Mouse (Mus musculus): ENCODE data around the gene Fam120a. TPM values are rescaled to one million over a fixed set of nuclear protein-coding genes. Genes with fewer than 3 reads are reported as not detected.
A peak's percentile ranks its signal among the peaks of the same experiment; 100 is the strongest.

The Fam120a gene
- polyA plus RNA-seq, 1 experiment: 76.9 TPM

GRCm38 (mm10) chr13:48992914-48993313, 25.1 kb upstream of the Fam120a start:
- Histone ChIP-seq H3K27me3 (ENCODE audit: control insufficient read depth, insufficient read depth, insufficient read length) (no peaks in the 10 kb centered on the region), H3K36me3 (ENCODE audit: control insufficient read depth, insufficient read depth) (no peaks in the 10 kb centered on the region), H3K79me2 (ENCODE audit: control insufficient read depth, insufficient read depth) (no peaks in the 10 kb centered on the region), H3K4me2 (ENCODE audit: low read depth) (no peak overlapping the region), H3K4me3 (no peak overlapping the region), H3ac (ENCODE audit: control insufficient read depth, insufficient read length) (no peak overlapping the region)
- TF ChIP-seq TCF3 (IDR thresholded peaks at IDR 0.05; ENCODE audit: insufficient read length, low read depth): no peak
- no peak for TF ChIP-seq E2F4 (IDR thresholded peaks at IDR 0.05; ENCODE audit: insufficient read depth)
- TF ChIP-seq MYOD1 (IDR thresholded peaks at IDR 0.05; ENCODE audit: control insufficient read depth in 1 of 3, insufficient read length in 2 of 3, low read depth in 2 of 3): no peak
- no peak for TF ChIP-seq POLR2A (IDR thresholded peaks at IDR 0.05; ENCODE audit: insufficient read length, low read depth)
- TF ChIP-seq REST (IDR thresholded peaks at IDR 0.05; ENCODE audit: insufficient read depth, insufficient read length): no peak
- TF ChIP-seq SRF (IDR thresholded peaks at IDR 0.05; ENCODE audit: control insufficient read depth, insufficient read length, low read depth): no peak
- TF ChIP-seq MYOG (IDR thresholded peaks at IDR 0.05; ENCODE audit: control insufficient read depth in 1 of 3, insufficient read depth in 1 of 3, insufficient read length in 2 of 3, low read depth in 2 of 3): no peak
- TF ChIP-seq CEBPB (IDR thresholded peaks at IDR 0.05; ENCODE audit: insufficient read depth, poor library complexity, severe bottlenecking): no peak
- no peak for TF ChIP-seq TCF12 (IDR thresholded peaks at IDR 0.05; ENCODE audit: insufficient read depth, poor library complexity, severe bottlenecking)
- TF ChIP-seq POLR2AphosphoS2 (IDR thresholded peaks at IDR 0.05; ENCODE audit: insufficient read length, low read depth): no peak
- no peak for TF ChIP-seq MAX (IDR thresholded peaks at IDR 0.05; ENCODE audit: low read depth)
- TF ChIP-seq USF1 (IDR thresholded peaks at IDR 0.05; ENCODE audit: low read depth): no peak

- Histone ChIP-seq H3K79me2 (ENCODE audit: control insufficient read depth, insufficient read depth) (no peaks in the 10 kb centered on the region), H3K27me3 (ENCODE audit: control insufficient read depth, insufficient read depth, insufficient read length) (no peaks in the 10 kb centered on the region), H3K36me3 (ENCODE audit: control insufficient read depth, insufficient read depth) (no peaks in the 10 kb centered on the region), H3K4me3 (no peak overlapping the region), H3K4me2 (ENCODE audit: low read depth) (no peak overlapping the region), H3ac (ENCODE audit: control insufficient read depth, insufficient read length) (no peak overlapping the region)
- TF ChIP-seq E2F4 (IDR thresholded peaks at IDR 0.05; ENCODE audit: insufficient read depth): no peak
- no peak for TF ChIP-seq TCF3 (IDR thresholded peaks at IDR 0.05; ENCODE audit: insufficient read length, low read depth)
- TF ChIP-seq MAX (IDR thresholded peaks at IDR 0.05; ENCODE audit: low read depth): no peak
- TF ChIP-seq MYOD1 (IDR thresholded peaks at IDR 0.05; ENCODE audit: control insufficient read depth in 1 of 3, insufficient read length in 2 of 3, low read depth in 2 of 3): no peak
- no peak for TF ChIP-seq REST (IDR thresholded peaks at IDR 0.05; ENCODE audit: insufficient read depth, insufficient read length)
Observed at GRCm38 (mm10) chr13:48990138-48990537, 22.3 kb upstream of the Fam120a start.

DNA sequence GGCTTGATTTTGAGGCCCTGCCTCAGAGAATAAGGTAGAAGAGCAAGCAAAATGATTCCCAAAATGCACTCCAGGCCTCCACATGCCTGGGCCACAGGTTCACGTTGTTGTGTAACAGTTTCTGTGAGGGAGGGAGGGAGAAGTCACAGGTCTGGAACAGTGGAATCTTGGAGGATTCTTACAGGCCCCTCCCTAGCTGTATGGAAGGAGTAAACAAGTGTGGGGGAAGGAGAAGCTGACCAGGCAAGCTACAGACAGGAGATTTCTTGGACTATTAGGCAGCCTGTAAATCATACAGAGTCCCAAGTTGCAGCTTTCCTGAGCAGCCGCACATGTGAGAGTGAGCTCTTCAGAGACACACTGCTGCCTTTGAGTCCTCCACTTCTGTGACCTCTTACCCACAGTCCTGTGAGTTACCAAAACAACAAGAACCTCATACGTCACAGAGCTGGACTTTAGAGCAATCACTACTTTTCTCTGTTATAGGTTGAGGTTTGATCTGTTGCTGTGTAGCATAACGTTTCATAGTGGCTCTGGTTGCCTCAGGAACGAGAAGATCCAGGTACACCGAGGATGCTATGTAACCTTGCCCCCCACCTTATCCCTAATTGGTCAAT, 14.8 kb upstream of the Fam120a start:
- Histone ChIP-seq H3K36me3 (ENCODE audit: control insufficient read depth, insufficient read depth) (no peaks in the 10 kb centered on the region), H3K79me2 (ENCODE audit: control insufficient read depth, insufficient read depth) (no peaks in the 10 kb centered on the region), H3K4me3 (no peak overlapping the region), H3K27me3 (ENCODE audit: control insufficient read depth, insufficient read depth, insufficient read length) (no peaks in the 10 kb centered on the region), H3ac (ENCODE audit: control insufficient read depth, insufficient read length) (no peak overlapping the region), H3K4me2 (ENCODE audit: low read depth) (no peak overlapping the region)
- TF ChIP-seq POLR2AphosphoS2 (IDR thresholded peaks at IDR 0.05; ENCODE audit: insufficient read length, low read depth): no peak
- TF ChIP-seq POLR2A (IDR thresholded peaks at IDR 0.05; ENCODE audit: insufficient read length, low read depth): no peak
- TF ChIP-seq CEBPB (IDR thresholded peaks at IDR 0.05; ENCODE audit: insufficient read depth, poor library complexity, severe bottlenecking): no peak
- no peak for TF ChIP-seq E2F4 (IDR thresholded peaks at IDR 0.05; ENCODE audit: insufficient read depth)
- TF ChIP-seq MYOD1 (IDR thresholded peaks at IDR 0.05; ENCODE audit: control insufficient read depth in 1 of 3, insufficient read length in 2 of 3, low read depth in 2 of 3): no peak
- TF ChIP-seq MAX (IDR thresholded peaks at IDR 0.05; ENCODE audit: low read depth): no peak
- no peak for TF ChIP-seq SRF (IDR thresholded peaks at IDR 0.05; ENCODE audit: control insufficient read depth, insufficient read length, low read depth)
- no peak for TF ChIP-seq TCF12 (IDR thresholded peaks at IDR 0.05; ENCODE audit: insufficient read depth, poor library complexity, severe bottlenecking)
- no peak for TF ChIP-seq REST (IDR thresholded peaks at IDR 0.05; ENCODE audit: insufficient read depth, insufficient read length)
- no peak for TF ChIP-seq USF1 (IDR thresholded peaks at IDR 0.05; ENCODE audit: low read depth)

DNA sequence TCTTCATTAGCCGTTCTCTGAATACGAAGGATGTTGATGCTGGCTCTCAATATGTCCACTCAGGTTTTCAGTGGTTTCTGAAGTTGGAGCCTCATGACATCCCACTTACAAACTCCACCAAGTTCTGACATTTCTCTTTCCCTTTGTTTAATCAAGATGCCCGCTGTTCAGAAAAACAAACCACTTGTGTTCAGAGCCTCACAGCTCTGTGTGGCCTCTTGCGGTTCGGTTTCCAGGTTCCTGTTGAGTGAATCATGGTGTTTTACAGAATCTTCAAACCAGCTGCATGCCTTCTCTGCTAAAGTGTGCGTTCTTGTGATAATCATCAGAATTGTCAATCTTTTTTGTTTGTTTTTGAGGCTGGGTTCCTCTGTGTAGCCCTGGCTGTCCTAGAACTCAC, 11.3 kb upstream of the Fam120a start:
- no peak overlapping the region for H3K4me3 ChIP-seq
- TF ChIP-seq CEBPB (IDR thresholded peaks at IDR 0.05; ENCODE audit: insufficient read depth, poor library complexity, severe bottlenecking) (no peak), E2F4 (IDR thresholded peaks at IDR 0.05; ENCODE audit: insufficient read depth) (no peak), POLR2AphosphoS2 (IDR thresholded peaks at IDR 0.05; ENCODE audit: insufficient read length, low read depth) (no peak), MYOD1 (IDR thresholded peaks at IDR 0.05; ENCODE audit: control insufficient read depth in 1 of 3, insufficient read length in 2 of 3, low read depth in 2 of 3) (peak in 1 of 3 experiments; percentile 2)
- H3K79me2 ChIP-seq (ENCODE audit: control insufficient read depth, insufficient read depth): no peaks in the 10 kb centered on the region
- H3K4me2 ChIP-seq (ENCODE audit: low read depth): peak overlapping the region; percentile 80
- H3K36me3 ChIP-seq (ENCODE audit: control insufficient read depth, insufficient read depth): no peaks in the 10 kb centered on the region
- no peak overlapping the region for H3ac ChIP-seq (ENCODE audit: control insufficient read depth, insufficient read length)
- no peaks in the 10 kb centered on the region for H3K27me3 ChIP-seq (ENCODE audit: control insufficient read depth, insufficient read depth, insufficient read length)

DNA sequence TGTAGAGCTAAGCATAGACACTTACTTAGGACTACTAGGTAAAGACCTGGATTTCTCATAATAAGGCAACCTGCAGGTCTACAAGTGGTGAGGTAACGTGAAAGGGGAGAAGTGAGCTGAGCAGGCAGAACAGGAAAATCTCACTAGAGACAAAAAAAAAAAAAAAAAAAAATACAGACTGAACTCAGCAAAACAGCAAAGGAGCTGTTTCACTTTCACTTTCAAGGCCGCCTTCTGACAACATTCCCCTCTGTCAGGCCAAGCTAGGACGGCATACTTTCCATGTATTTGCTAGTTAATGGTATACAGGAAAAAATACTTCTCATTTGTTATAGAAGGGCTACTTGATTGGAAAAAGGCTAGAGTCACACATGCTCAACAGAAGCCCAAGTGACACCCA, 10.0 kb upstream of the Fam120a start:
- H3K4me2 ChIP-seq (ENCODE audit: low read depth): peak overlapping the region; percentile 80
- H3K27me3 ChIP-seq (ENCODE audit: control insufficient read depth, insufficient read depth, insufficient read length): no peaks in the 10 kb centered on the region
- no peak overlapping the region for H3ac ChIP-seq (ENCODE audit: control insufficient read depth, insufficient read length)
- no peaks in the 10 kb centered on the region for H3K36me3 ChIP-seq (ENCODE audit: control insufficient read depth, insufficient read depth)
- H3K4me3 ChIP-seq: no peak overlapping the region
- no peak for TF ChIP-seq SRF (IDR thresholded peaks at IDR 0.05; ENCODE audit: control insufficient read depth, insufficient read length, low read depth)
- no peak for TF ChIP-seq POLR2AphosphoS2 (IDR thresholded peaks at IDR 0.05; ENCODE audit: insufficient read length, low read depth)
- TF ChIP-seq USF1 (IDR thresholded peaks at IDR 0.05; ENCODE audit: low read depth): no peak
- TF ChIP-seq E2F4 (IDR thresholded peaks at IDR 0.05; ENCODE audit: insufficient read depth): no peak
- no peak for TF ChIP-seq MYOG (IDR thresholded peaks at IDR 0.05; ENCODE audit: control insufficient read depth in 1 of 3, insufficient read depth in 1 of 3, insufficient read length in 2 of 3, low read depth in 2 of 3)
- TF ChIP-seq REST (IDR thresholded peaks at IDR 0.05; ENCODE audit: insufficient read depth, insufficient read length): no peak
- no peak for TF ChIP-seq TCF3 (IDR thresholded peaks at IDR 0.05; ENCODE audit: insufficient read length, low read depth)
- no peak for TF ChIP-seq CEBPB (IDR thresholded peaks at IDR 0.05; ENCODE audit: insufficient read depth, poor library complexity, severe bottlenecking)
- TF ChIP-seq TCF12 (IDR thresholded peaks at IDR 0.05; ENCODE audit: insufficient read depth, poor library complexity, severe bottlenecking): no peak
- no peak for TF ChIP-seq POLR2A (IDR thresholded peaks at IDR 0.05; ENCODE audit: insufficient read length, low read depth)
- no peak for TF ChIP-seq MAX (IDR thresholded peaks at IDR 0.05; ENCODE audit: low read depth)
- no peak for TF ChIP-seq MYOD1 (IDR thresholded peaks at IDR 0.05; ENCODE audit: control insufficient read depth in 1 of 3, insufficient read length in 2 of 3, low read depth in 2 of 3)
- no peaks in the 10 kb centered on the region for H3K79me2 ChIP-seq (ENCODE audit: control insufficient read depth, insufficient read depth)

Measured in myocyte (in vitro differentiated cells).